Mouse (Mus musculus) T-helper 1 cell (primary cell): ENCODE measurements around the gene Ltbr.

Experiments used
- in situ Hi-C: fragments of 300-600 bp; cut with MboI, MseI; formaldehyde crosslinking; loops from one replicate; pipeline ENCODE4 v1.15.1; 2025; ENCODE audit warnings: high pct_unique_total_duplicates

The Ltbr gene

GRCm38 (mm10) chr6:125345625-125346024, 31.9 kb upstream of the Ltbr start:
- in situ Hi-C loops: no loop called here

- in situ Hi-C loops: no loop called here
These were observed 31.2 kb upstream of the Ltbr start for GRCm38 (mm10) chr6:125344866-125345265.

- in situ Hi-C loops: no loop called here
These were observed 30.4 kb upstream of the Ltbr start for GRCm38 (mm10) chr6:125344084-125344483.

GRCm38 (mm10) chr6:125342198-125342597, 28.5 kb upstream of the Ltbr start:
- in situ Hi-C loops: no loop called here

DNA sequence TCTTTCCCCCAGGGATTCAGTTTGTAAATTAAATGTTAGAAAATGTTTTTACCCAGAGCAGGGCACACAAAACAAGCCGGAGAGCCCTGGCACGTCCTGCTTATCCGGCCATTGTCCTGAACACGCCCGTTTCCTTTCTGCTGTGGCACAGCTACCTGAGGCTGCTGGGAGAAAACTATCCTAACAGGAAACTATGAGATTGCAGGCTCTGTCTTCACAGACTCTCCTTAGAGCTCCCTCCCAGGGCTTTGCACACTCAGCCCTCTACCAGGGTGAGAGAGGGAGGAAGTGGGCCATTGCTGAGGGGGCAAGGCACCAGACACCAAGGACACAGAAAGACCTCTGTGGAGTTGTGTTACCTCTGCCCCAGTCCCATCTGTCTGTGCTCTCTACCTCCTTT, 26.6 kb upstream of the Ltbr start:
- in situ Hi-C loops: no loop called here

GRCm38 (mm10) chr6:125338791-125339660, 25.3 kb upstream of the Ltbr start:
- in situ Hi-C loops: no loop called here

GRCm38 (mm10) chr6:125334356-125334755, 20.7 kb upstream of the Ltbr start:
- in situ Hi-C loops: no loop called here

DNA sequence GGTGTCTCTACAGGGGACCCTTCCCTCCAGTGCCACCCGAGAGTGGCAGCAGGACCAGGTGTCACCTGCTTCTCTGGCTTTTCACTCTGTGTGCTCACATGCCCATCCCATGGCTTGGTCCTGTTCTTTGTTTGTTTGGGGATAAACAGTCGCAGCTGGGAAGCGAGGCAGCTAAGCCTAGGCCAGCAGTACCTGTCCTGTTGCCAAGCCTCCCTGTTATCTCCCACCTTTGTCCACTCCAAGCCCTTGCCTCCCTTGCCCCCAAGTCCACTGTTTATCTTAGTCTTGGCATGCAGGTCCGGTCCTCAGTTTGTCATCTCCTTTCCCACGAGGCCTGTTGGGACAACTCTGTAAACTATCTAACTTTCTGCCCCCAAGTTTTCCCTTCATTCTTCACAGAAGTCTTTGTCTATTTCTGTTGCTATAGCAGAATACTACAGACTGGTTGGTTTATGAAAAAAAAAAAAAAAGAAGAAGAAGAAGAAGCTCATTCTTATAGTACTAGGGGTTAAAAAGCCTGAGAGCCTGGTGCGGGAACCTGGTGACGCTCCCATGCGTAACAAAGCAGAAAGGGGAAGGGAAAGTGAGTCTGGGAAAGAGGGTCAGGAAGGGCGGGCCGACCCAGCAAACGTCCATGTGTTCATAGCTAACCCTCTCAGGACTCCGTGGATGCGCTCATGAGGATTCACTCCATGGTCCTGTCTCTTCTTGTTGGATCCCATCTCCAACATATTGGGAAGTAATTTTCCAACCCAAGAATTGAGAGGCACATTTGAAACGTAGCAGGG, 19.6 kb upstream of the Ltbr start:
- in situ Hi-C loops: no loop called here

- in situ Hi-C loops: no loop called here
These were observed 17.1 kb upstream of the Ltbr start for GRCm38 (mm10) chr6:125330626-125331326.

DNA sequence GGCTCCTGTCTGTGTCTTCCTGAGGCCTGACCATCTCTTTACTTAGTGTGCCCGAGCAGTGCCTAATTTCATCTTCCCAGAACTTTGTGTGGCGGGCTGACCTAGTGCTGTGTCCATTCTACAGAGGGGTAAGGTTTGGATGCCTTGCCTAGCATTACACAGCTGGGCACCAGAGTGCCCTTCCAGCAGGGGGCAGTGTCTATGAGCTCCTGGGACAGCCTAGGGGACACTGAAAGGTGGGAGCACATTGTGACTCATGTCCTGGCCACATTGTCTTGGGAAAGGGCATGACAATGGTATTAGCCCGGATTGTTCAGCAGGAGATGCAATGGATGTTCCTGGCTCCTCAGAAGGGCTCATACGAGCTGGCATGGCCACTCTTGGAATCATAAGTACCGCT, 14.6 kb upstream of the Ltbr start:
- in situ Hi-C loops: no loop called here

GRCm38 (mm10) chr6:125325337-125325736, 11.7 kb upstream of the Ltbr start:
- in situ Hi-C loops: no loop called here

GRCm38 (mm10) chr6:125323547-125323946, 9.9 kb upstream of the Ltbr start:
- in situ Hi-C loops: no loop called here

- in situ Hi-C loops: no loop called here
These were observed 9.1 kb upstream of the Ltbr start for GRCm38 (mm10) chr6:125322794-125323193.

- in situ Hi-C loops: no loop called here
These were observed 7.6 kb upstream of the Ltbr start for GRCm38 (mm10) chr6:125321114-125321855.

DNA sequence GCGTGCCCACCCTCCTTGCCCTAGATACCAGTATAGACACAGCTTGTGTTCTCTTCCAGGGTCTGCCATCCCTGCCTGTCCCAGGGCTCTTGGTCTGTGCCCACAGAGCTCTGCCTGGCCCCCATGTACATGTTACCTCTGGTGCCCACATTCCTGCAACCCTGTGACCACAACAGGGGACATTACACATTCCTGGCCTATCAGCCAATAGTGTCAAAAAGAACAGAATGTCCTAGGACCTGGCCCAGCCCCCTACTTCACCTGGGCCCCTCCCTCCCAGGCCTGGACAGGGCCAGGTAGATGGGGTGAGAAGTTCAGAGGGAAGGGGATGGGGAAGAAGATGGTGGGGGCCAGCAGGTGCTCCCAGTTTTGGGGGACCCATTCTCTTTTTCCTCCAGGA, 6.6 kb upstream of the Ltbr start, which contains the start of gene Scnn1a:
Scnn1a (plus strand) TSS at position 337 of the 400 bp plus-strand sequence.
- in situ Hi-C loops: no loop called here

DNA sequence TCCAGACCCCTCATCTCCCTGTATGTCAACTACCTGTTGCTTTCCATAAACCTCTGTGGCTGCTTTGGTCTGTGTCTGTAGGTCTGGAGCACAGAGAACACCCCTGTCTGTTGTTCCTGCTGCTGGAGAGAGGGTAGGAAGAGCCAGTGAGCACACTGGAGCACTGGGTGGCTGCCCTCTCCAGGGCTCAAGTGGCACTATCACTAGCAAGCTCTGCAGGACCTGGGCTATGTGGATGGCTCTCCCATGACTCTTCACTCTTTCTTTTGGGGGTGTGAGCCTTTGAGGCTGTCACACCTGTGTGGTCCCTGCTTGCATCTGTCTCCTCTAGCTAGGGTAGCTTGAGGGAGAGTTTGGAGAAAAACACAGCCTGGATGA, 6.2 kb upstream of the Ltbr start:
- in situ Hi-C loops: no loop called here

GRCm38 (mm10) chr6:125318981-125319918, 5.6 kb upstream of the Ltbr start:
- in situ Hi-C loops: no loop called here

DNA sequence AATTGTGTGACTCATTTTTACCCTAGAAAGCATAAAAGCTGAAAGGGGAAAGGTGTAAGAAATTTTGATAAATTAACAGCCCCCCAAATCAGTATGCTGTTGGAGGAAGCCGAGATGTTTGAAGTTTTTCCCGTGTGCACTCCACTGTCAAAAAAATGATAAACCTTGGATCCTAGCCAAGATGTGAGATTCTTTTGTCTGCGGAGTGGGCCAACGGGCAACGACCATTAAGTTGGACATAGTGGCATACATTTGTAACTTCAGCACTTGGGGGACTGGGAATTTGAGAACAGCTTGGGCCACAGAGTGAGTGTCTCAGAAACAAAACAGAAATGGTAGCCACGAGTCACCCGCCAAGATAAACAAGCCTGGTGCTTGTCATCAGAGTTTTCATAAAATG, 3.4 kb upstream of the Ltbr start:
- in situ Hi-C loops: no loop called here

GRCm38 (mm10) chr6:125314746-125315145, 1.1 kb upstream of the Ltbr start:
- in situ Hi-C loops: no loop called here

DNA sequence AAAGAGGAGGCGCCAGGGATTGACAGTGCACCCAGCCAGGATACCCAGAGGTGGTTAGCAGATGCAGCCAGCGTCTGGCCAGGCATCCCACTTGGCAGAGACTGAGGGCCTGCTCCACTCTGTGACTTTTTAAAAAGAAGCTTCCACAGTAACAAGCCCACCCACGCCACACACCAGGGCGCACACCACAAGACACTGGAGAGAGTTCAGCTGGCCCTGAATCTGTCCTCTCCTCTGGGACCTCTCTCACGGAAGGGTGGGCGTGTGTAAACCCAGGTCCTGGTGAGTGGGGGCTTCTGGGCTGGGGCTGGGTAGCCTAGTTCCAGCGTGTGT, 512 bp upstream of the Ltbr start:
- in situ Hi-C loops: no loop called here
